Mouse (Mus musculus) natural killer cell, adult 2 months (primary cell): ENCODE results near the gene Atg101.
A peak's percentile ranks its signal among the peaks of the same experiment; 100 is the strongest.

Experiments
- DNase-seq, 2 experiments: peaks; one replicate each; pipeline ENCODE4 v3.0.0; 2022; ENCODE audit warnings: low spot score in 2 of 2

Gene Atg101

GRCm38 (mm10) chr15:101255842-101256462 lies 28.1 kb upstream of the Atg101 start:
- peak in 1 of 2 experiments; percentile 39 for DNase-seq

DNA sequence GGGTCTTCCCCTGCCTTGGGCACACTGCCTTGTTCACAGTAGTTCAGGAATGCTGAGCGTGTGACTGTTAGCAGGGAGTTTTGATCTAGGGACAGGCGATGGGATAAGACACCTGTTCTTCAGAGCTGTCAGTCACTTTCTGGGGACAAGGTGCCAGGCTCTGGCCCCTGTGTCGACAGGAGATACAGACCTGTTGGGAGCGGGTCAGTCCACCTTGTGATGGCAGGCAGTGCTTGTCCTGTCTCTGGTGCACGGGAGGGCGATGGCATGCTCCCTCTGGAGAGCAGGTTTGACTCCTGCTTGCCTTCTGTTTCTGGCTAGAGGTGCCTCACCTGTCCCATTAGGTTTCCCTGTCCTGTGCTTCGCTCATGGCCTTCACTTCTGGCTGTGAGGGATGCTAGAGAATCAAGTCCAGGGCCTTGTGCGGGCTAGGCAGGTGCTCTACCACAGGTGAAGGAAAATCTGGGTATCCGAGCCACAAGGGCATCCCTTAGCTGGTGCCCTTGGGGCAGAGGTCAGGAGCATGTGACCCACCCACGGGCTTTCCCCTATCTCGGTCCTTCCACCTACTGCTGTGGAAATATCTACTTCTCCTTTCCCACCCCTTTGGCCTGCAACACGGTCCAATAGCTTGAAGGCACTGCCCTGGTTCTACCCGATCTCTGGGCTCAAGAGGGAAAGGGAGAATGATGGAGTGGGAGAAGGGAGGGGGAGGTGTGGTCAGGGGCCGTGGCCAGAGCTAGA lies 27.4 kb upstream of the Atg101 start:
- peak in 1 of 2 experiments; percentile 53 for DNase-seq

DNA sequence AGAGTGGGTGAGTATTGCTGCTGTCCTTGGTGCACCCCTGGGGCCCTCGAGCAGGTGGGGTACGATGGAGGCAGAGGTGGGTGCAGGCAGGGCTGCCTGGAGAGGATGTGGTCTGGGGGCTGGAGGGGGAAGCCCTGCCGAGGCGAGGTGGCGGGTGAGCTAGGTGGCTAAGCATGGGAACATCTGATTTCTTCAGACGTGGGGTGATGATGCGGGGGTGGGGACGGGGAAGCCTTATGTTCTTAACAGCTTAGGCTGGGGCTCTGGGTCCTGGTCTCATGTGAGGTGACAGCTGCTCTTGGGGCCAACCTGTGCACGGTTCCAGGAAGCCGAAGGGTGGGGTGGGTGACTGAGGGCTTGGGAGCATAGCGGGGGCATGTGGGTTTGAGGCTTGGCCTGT lies 25.7 kb upstream of the Atg101 start:
- peak; percentile 85 to 88 for DNase-seq

GRCm38 (mm10) chr15:101259922-101260321 lies 24.1 kb upstream of the Atg101 start:
- DNase-seq = no peak

DNA sequence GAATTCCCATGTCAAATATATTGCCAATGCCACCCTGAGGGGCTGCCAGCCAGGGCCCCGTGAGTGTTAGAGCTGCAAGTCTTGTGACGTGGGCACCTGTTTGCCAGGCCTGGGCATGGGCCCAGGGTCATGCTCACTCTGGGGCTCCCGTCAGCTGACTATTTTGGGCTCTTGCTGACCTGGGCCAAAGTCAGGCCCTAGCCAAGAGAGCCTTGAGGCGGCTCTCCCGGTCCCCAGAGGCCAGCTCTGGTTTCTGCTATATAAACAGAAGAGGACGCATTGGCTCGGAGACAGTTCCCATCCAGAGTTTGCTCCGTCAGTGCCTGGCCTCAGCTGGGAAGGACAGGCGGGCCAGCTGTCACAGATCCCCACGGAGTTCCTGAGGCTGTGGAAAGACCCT lies 23.7 kb upstream of the Atg101 start:
- DNase-seq = no peak

GRCm38 (mm10) chr15:101260874-101261622 lies 23.0 kb upstream of the Atg101 start:
- DNase-seq = no peak

DNA sequence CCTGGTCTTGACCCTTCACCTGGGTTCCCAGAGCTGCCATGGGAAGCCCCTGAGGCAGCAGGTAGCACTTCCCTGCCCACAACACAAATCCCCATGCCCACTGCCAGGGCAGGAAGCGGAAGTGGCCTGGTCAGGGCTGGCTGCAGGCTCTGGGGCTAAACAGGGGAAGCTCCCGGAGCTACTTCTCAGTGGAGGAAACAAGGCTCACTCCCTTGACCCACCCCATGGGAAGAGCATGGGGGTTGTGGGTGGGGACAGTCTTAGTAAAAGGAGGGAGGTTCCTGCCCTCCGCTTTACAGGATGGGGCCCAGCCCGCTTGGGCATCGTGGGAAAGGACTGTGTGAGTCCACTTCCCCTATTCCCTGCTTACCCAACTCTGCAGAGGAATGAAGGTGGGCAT lies 21.6 kb upstream of the Atg101 start:
- peak in 1 of 2 experiments; percentile 32 for DNase-seq

DNA sequence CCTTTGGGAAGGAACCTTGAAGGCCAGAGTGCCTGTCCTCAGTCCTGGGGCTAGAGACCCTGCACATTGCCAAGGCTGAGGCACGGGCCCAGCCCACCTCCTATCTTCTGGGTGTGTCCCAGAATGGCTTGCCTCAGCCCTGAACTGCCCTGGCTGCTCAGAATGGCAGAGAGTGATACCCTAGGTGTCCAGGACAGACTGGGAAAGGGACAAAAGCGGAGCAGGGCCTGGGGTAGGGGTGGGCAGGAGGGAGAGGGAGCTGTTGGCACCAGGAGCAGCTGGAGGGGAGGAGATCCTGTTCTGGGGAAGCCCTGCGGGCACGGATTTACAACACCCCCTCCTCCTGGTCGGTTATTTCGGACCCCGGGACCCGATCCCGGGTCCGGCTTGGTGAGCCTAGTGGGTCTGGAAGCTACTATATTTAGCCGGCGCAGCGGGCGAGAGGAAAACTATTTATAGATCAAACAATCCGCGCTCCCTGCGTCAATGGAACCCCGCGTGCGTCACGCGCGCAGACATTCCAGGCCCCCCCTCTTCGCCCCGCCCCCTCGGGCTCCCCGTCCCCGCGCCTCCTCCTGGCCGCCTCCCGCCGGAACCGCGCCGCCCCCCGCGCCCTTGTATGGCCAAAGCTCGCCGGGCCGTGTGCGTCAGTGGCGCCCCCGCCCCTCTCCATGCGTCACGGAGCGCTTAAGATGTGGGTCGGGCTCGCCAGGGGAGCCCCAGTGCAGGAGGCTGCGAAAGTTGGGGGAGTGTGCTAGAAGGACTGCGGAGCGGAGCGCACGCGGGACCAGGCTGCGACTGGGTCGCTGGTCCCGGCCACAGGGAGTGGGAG lies 17.7 kb upstream of the Atg101 start:
- peak; percentile 96 to 97 for DNase-seq

DNA sequence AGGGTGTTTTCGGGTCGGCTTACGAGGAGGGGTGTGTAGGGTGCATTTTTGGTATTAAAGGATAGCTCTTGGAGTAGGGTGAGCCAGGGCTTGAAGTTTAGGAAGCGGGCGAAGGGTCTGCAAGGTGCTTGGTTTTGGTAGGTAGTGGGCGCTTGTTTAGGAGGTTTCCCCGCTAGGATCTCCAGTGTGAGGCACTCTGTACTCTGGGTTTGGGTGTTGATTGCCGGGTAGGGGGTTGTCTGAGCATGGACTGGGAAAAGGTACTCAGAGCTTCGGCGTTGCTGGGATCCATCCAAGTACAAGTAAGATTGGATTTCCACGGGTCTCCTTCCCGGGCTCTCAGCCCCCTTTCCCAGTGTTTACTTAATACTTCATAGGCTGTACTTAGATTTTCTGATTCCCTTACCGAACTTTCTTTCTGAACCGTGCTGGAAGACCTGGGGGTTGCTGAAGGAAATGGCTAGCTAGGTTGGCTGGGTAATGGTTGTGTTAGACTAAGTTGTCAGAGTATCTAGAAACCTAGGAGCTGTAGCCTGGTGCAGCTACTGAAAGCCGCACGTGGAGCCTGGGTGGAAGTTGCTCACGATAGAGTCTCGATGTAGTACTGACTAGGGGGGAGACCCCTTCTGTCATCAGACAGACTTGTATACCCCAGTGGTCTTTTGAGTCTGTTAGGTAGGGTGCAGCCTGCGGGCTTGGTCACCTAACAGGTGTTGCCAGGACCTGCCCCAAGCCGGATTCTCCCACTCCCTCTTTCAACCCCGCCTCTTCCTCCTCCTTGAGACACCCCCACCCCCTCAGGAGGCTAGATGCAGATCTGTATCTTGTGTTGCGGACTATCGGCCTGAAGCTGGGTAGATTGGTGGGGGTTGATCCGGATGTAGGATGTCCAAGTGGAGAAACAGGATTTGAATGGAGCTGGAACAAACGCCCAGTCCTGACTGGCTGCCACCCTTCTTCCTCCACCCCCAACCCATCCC lies 16.7 kb upstream of the Atg101 start:
- DNase-seq = no peak

GRCm38 (mm10) chr15:101270101-101270820 lies 13.8 kb upstream of the Atg101 start:
- no peak for DNase-seq

- DNase-seq = no peak
These were observed 13.0 kb upstream of the Atg101 start for GRCm38 (mm10) chr15:101271107-101271506.

- DNase-seq = no peak
These were observed 12.6 kb upstream of the Atg101 start for GRCm38 (mm10) chr15:101271513-101271912.

DNA sequence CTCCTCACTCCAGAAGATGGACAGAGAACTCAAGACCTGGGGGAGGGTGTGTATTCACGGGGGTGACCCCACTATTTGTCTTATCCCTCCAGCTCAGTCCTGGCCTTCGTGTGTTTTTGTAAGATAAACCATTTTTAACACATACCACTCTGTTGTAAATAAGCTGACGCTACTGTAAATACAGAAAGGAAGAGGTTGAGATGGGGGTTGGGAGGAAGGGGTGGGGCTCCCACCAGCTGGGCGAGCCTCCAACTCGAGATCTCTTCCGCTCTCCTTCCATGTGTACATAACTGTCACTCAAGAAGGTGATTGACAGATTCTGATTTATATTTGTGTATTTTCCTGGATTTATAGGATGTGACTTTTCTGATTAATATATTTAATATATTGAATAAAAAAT lies 9.7 kb upstream of the Atg101 start:
- no peak for DNase-seq

- DNase-seq = no peak
These were observed 6.6 kb upstream of the Atg101 start for GRCm38 (mm10) chr15:101277351-101277899.

- no peak for DNase-seq
These were observed 5.5 kb upstream of the Atg101 start for GRCm38 (mm10) chr15:101278589-101278988.

DNA sequence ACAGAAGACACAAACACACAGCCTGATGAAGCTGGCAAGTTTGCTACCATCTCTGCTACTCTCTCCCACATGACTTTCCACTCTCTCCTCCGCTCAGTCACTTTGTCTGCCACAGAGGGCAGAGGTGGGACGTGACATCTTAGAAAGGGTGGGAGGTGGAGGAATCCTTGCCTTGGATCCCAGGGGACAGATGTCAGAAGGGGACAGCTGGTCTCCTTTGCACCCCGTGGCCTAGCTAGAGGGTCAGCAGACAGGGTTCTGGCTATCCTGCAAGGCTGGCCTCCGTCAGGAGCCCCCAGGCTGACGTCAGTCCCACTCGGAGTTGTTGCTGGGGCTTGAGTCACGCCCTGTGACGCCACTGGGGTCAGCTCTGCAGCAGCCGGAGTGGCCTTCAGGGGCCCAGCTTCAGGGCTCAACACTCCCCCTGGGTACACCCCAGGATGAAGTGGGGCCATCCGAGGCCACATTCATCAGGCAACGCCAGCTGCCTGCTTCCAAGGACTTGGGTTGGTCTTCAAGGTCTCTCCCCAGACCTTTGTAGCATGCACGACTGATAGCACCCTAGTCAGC lies 4.6 kb upstream of the Atg101 start:
- no peak for DNase-seq

DNA sequence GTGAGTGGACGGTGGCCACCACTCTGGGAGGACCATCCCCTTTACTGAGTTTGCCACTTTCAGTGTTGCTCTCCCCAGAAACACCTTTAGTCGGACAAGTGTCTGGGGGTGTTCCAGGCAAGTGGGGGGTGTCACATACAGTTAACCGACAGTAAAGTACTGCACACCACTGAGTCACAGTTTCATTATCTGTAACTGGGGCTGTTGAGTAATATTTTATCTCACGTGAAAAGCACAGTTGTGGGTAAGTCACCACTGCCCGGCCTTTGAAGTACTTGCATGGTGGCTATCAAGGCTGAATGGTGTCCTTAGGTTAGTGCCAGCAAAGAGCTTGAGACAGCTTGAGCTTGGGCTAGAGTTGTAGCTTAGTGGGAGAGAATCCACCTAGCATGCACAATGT lies 1.6 kb upstream of the Atg101 start:
- DNase-seq = no peak

DNA sequence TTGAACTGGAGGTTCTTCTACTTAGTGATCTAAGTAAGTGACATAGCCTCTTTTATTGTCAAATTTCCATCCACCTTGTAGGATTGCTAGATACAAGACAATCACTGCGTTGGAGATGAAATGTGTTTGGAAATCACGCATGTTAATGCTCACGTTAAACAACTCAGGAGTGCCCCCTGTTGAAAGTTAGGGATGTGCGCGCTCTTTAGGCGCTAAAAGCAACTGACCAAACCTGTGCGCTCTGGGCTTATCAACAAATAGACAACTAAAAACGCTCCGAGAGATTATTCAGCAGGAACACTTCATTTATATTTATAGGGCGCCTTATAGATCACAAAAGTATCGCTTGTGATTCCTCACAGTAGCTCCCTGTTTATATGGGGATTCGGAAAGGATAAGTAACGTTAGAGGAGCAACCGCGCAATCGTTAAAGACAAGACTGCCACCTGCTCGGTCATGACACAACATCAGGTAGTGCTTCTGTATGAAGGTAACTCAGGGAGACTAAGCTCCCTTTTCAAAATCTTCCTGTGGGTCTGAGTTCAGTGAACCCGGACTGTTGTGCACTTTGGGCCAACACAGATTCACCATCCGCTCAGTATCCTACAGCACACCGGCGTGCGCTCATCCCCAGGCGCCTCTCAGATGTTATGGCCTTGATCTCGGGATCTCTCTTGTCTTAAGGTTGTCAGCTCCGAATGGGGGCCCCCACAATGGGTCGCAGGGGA lies 725 bp upstream of the Atg101 start:
- DNase-seq = peak; percentile 61 to 70
